Mouse (Mus musculus) MEL (cell line): ENCODE results near the gene Tanc1.

ENCODE experiments used
- CTCF ChIP-seq, 3 experiments: IDR thresholded peaks in 2 of 3; conservative IDR thresholded peaks in 1 of 3; 2 replicates each; pipeline ENCODE4 v1.5.1; 2011 to 2012; ENCODE audit warnings: low read length in 3 of 3, low read depth in 2 of 3, mild to moderate bottlenecking in 2 of 3, improper control_type of control experiment in 1 of 3, inconsistent platforms in 1 of 3, mixed read lengths in 1 of 3, moderate library complexity in 1 of 3; ENCODE audit not compliant: control insufficient read depth in 1 of 3, insufficient read depth in 1 of 3, poor library complexity in 1 of 3, severe bottlenecking in 1 of 3
- EP300 ChIP-seq, 2 experiments: IDR thresholded peaks; 2 replicates each; pipeline ENCODE4 v1.6.1; 2011; ENCODE audit warnings: improper control_type of control experiment in 2 of 2, low read length in 2 of 2, low read depth in 1 of 2, mild to moderate bottlenecking in 1 of 2
- MAX ChIP-seq: IDR thresholded peaks from 2 replicates; pipeline ENCODE4 v1.6.1; 2011; ENCODE audit warnings: low read length, improper control_type of control experiment
- MYC ChIP-seq: IDR thresholded peaks from 2 replicates; pipeline ENCODE4 v1.6.1; 2011; ENCODE audit warnings: low read depth, mild to moderate bottlenecking, low read length, improper control_type of control experiment, moderate library complexity
- POLR2A ChIP-seq, 2 experiments: IDR thresholded peaks; 2 replicates each; pipeline ENCODE4 v1.6.1; 2011 to 2012; ENCODE audit warnings: low read length in 2 of 2, mild to moderate bottlenecking in 2 of 2, control low read depth in 1 of 2, improper control_type of control experiment in 1 of 2, low read depth in 1 of 2, moderate library complexity in 1 of 2; ENCODE audit not compliant: control insufficient read depth in 1 of 2, insufficient read depth in 1 of 2, poor library complexity in 1 of 2
- POLR2AphosphoS2 ChIP-seq: IDR thresholded peaks from 2 replicates; pipeline ENCODE4 v1.6.1; 2011; ENCODE audit warnings: low read length, improper control_type of control experiment
- TAL1 ChIP-seq: IDR thresholded peaks from 2 replicates; pipeline ENCODE4 v1.6.1; 2012; ENCODE audit warnings: mild to moderate bottlenecking, inconsistent platforms, low read length, moderate library complexity, mixed read lengths
- TBP ChIP-seq: IDR thresholded peaks from 2 replicates; pipeline ENCODE4 v1.8.0; 2011; ENCODE audit warnings: low read depth, low read length, improper control_type of control experiment
- ZC3H11A ChIP-seq: IDR thresholded peaks from 2 replicates; pipeline ENCODE4 v1.6.1; 2012; ENCODE audit warnings: low read depth, mild to moderate bottlenecking, inconsistent platforms, low read length, improper control_type of control experiment

- TF ChIP-seq TAL1 (no peak), ZC3H11A (no peak), POLR2A (IDR thresholded peaks at IDR 0.05; ENCODE audit: control insufficient read depth in 1 of 2, insufficient read depth in 1 of 2, low read depth in 1 of 2, low read length in 2 of 2, poor library complexity in 1 of 2) (no peak), MYC (no peak), EP300 (IDR thresholded peaks at IDR 0.05; ENCODE audit: low read depth in 1 of 2, low read length in 2 of 2) (no peak), MAX (no peak), TBP (no peak), CTCF (IDR thresholded peaks at IDR 0.05 in 2 of 3, conservative IDR thresholded peaks at IDR 0.05 in 1 of 3; ENCODE audit: control insufficient read depth in 1 of 3, insufficient read depth in 1 of 3, low read depth in 2 of 3, low read length in 3 of 3, poor library complexity in 1 of 3, severe bottlenecking in 1 of 3) (no peak), POLR2AphosphoS2 (no peak)
These were observed 106.0 kb downstream of the Tanc1 start for GRCm38 (mm10) chr2:59717746-59718294.
